Mouse (Mus musculus) thymus, postnatal 36 days (tissue): Measurements from ENCODE around the gene Epsti1.

ENCODE experiments used
- DNase-seq, 2 experiments: peaks; one replicate each; pipeline ENCODE4 v3.0.0; 2022; ENCODE audit warnings: mixed read lengths in 2 of 2

Gene Epsti1

DNA sequence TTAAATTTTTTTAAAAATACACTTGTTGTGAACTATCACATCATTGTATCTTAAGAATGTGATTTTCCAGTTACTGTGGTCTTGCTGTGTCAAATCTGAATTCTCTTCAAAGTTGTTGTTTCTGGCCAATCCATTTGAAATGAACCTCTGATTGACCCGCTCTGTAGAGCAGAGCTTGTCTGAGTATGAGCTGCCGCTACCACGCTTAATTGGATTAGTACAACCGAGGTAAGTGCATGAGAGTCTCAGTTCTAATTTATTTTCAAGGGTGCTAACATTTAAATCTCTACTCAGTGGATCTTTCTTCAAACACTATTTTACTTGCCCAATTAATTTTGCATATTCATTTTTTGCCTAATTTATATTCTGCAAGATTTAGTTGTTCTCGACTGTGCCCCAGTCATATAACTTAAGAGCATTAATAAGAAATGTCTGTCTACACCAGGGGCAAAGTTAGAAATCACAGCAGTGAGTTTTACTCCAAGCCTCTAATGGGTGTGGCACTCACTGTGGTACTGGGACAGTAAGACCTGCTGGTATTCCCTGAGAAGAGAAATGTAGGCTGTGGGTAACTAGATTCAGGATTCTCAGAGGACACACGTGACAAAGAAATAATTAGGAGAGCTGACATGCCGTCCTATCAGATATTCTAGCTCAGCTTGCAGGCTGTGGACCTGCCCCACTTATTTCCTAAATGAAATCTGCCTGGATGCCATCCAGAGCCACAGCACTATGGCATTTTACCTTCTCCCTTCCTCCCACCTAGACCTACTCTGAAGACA lies 111.7 kb downstream of the Epsti1 start:
- DNase-seq, result no peak

DNA sequence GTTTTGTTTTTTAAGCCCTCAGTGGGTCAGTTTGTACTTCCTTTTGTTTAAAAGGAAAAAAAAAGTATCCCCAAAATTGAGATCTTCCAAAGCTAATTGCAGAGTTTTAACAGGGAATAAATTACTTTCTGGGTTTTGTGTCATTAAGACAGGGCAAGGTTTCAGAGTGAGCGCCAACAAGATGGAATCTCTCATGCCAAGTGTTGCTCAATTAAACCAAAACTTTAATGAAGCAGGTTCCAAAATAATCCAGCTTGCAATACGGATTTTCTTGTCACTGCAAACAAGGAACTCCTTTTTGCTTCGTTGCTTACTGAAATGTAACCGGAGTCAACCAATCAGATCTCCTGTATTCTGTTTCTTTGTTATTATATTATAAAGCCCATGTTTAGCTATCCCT lies 112.4 kb downstream of the Epsti1 start:
- DNase-seq, result no peak

DNA sequence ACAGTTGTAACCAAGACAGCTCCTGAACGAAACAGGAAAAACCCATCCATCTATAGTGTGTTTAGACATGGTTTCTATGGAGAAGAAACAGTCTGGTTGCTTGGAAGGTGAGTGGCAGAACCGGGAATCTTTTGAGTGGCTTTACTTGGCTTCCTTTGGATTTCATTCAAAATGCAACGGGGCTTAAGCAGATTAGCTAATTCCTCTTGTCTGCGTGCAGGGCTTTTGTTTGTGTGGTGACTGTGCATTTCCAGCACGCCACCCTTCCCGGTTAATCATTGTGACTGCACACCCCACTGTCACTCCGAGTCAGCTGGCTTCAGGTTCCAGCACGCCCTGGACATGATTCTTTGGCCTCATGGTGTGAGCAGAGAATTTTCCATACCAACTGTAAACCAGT lies 115.9 kb downstream of the Epsti1 start:
- no peak for DNase-seq

DNA sequence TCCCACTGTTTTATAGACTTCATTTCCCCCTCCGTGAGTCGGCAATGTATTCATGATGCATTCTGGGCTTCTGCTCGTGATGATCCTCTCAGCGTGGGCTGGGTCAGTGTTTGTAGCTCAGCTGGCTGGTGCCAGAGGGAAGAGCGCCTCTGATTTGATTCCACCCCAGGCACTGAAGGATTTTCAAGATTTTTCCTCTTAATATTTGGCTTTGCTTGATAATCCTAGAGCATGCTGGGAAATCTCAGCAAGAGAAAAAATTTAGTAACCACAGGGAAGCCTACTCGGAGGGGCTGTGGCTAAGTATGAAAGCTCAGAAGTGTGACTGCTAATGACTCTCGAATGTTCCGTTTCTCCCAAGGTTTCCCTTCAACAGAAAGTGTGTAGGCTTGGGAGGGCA lies 134.8 kb downstream of the Epsti1 start:
- DNase-seq, result no peak

DNA sequence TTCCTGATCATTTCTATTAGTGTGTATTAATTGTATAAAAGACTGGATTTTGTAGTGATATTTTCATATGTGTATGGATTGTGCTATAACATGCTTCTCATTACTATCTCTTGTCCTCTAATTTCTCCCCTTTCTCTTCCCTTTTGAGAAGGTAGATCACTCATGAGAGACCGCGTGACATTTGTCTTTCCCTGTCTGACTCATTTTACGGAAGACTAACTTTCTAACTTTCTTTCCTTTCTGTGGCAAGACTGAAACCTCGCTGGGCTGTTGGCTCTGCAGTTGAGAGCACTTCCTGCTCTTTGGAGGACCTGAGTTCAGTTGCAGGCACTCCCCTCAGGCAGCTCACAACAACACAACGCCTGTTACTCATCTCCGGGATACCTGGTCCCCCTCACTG lies 136.6 kb downstream of the Epsti1 start:
- DNase-seq, result no peak

DNA sequence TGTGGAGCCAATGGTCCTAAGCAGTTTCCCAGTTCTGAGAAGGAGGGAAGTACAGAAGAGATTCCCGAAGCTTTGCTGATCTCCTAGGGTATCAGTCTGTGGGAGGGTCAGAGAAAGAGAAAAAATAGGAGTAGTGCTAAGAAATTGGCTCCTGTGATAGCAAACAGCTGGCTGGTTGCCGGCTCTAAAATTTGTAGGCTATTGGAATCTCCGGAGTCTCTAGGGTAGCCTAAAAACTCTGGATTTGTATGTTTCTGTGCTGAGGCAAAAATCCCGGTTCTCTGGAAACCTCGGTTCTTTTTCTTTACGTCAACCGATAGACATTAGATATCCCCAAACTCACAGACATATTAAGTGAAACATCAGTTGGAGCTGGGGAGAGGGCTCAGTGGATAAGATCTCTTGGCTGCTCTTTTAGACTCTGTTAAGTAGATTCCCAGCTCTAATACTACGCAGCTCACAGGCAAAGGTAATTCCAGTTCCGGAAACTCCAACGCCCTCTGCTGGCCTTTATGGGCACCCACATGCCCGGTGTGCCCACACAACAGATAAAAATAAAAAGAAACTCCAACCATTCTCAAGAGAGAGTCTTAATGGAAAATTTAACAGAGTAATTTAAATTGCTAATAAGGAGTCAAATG lies 138.0 kb downstream of the Epsti1 start:
- DNase-seq, result no peak

DNA sequence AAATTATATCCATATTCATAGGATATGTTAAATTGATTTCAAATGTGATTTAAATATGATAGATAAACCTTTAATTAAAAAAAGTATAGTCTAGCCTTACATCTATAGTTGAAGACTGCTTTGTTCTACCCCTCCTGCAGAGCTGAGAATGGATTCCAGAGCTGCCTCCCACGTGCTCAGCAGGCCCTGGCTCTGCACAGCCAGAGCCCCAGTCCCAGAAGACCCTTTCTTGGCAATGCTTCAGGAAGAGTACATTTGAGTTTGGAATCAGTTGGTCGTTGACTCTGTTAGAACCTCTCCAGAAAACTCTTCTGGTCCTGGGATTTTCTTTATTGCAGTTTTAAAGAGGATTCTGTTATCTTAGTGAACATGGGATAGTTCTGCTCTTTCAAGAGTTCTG lies 139.0 kb downstream of the Epsti1 start:
- no peak for DNase-seq

DNA sequence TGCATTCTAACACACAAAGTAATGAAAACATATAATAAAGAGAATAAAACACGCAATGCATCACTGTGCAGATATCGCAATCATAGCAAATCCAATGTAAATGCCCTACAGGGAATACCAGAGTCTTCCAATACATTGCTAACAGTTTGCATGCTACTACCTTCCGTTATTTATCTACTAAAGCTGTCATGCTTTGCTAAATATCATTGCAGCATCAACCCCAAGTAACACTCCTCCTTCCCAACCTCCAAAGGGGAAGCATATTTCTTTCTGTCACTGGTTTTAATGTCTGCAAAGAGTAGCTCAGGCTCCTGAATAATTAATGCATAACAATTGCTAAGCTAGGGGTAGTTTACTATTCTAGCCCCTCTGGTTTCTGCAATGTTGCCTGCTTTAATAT lies 144.2 kb downstream of the Epsti1 start:
- no peak for DNase-seq

DNA sequence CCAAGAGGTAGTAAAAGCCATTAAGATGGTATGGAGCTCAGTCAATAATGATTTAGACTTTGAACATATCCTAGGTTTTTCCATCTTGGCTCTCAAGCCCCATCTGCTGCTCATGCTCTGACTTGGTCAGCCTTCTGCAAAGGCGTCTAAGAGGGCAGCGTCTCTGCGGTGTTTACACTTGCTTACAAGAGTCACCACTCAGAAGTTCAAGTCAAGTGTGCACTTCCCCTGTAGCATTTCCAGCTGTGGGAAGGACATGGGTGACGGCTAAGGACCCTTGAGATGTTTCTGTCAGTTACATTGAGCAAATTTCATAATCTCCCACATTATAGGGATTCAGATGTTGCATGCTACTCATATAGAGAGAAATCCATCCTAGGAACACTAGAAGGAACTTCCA lies 144.6 kb downstream of the Epsti1 start:
- DNase-seq, result no peak
